Mouse (Mus musculus): ENCODE measurements around the gene Slc48a1. TPM values are rescaled to one million over a fixed set of nuclear protein-coding genes. Genes with fewer than 3 reads are reported as not detected.

Slc48a1 gene
- polyA plus RNA-seq, 1 experiment from 2014 or later, result 58.7 TPM

DNA sequence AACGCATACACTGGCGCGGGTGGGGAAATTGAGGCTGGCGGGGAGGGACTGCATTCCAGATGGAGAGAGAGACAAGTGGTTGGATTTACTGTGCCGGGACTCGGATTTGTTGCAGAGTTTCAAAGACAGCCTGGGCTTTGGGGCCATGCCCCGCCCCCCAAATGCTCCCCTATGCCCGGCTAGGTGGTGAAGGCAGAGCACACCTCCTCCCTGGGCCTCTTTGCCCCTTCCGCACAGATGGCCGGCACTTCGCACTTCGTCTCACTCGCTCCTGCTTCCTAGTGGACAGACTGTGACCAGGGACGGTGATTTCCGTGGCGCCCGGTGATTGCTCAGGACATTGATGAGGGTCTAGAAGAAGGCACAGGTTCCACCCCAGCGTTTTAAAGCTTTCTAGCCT is 10.1 kb upstream of the Slc48a1 start:
- Histone ChIP-seq H3K4me3 (peak overlapping the region; percentile 52), H3K27ac (peak overlapping the region; percentile 78), H3K27me3 (0 out of 2 replicates have a peak, but pooled peaks cover 5% of the 10 kb centered on the region), H3K36me3 (no peaks in the 10 kb centered on the region), H3K9me3 (no peaks in the 10 kb centered on the region), H3K9ac (peak overlapping the region; percentile 39), H3K4me1 (peaks cover 60% of the 10 kb centered on the region), H3K4me2 (peak overlapping the region; percentile 73)
- no peak for ATAC-seq (ENCODE audit: insufficient number of reproducible peaks, low FRiP score, low TSS enrichment, low read depth)
- 2% methylated on average over 18 of the region's 18 CpGs for WGBS

DNA sequence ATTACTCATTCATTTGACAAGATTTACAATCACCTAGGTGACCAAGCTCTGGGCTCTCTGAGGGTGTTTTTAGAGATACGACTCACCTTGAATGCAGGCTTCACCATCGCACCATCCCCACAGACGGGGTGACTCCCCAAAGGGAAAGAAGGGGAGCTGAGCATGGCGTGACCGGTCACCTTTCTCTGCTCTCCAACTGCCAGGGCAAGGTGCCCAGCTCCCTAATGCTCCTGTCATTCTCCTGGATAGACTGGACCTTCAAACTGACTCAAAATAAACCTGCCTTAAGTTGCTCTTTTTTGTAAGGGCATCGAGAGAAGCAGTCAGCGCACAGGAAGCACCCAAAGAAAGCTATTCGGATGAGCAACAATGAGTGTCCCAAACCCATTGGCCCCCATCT is 8.0 kb upstream of the Slc48a1 start:
- no peak overlapping the region for H3K27ac ChIP-seq
- peaks cover 68% of the 10 kb centered on the region for H3K4me1 ChIP-seq
- 91% methylated on average over 8 of the region's 8 CpGs for WGBS
- H3K9me3 ChIP-seq, result no peaks in the 10 kb centered on the region
- 0 out of 2 replicates have a peak, but pooled peaks cover 5% of the 10 kb centered on the region for H3K27me3 ChIP-seq
- no peak overlapping the region for H3K9ac ChIP-seq
- ATAC-seq (ENCODE audit: insufficient number of reproducible peaks, low FRiP score, low TSS enrichment, low read depth), result no peak
- H3K4me3 ChIP-seq, result no peak overlapping the region
- H3K4me2 ChIP-seq, result no peak overlapping the region
- H3K36me3 ChIP-seq, result no peaks in the 10 kb centered on the region

DNA sequence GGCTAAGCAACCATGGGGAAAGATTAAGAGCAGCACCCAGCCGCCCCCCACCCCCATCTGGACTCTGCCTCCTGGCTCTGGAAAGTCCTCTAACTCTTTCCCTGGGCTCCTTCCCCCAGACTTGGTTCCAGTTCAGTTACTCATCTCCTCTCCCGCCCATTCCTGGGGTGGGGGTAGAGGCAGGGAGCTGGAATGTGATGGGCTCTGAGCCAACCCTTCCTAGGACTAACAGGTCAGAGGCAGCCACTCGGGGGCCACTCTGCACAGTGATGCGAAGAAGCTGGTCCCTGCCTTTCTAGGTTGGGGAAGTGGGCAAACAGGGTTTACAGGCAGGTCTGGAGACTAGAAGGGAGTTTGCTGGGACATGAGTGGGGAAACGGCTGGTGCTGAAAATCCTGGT is 5.2 kb upstream of the Slc48a1 start:
- H3K9me3 ChIP-seq, result no peaks in the 10 kb centered on the region
- H3K27ac ChIP-seq, result peak overlapping the region; percentile 75
- ATAC-seq (ENCODE audit: insufficient number of reproducible peaks, low FRiP score, low TSS enrichment, low read depth), result 0 out of 2 replicates have a peak, but pooled peaks have one; percentile 41
- 20% methylated on average over 5 of the region's 5 CpGs for WGBS
- H3K36me3 ChIP-seq, result no peaks in the 10 kb centered on the region
- no peak overlapping the region for H3K4me3 ChIP-seq
- no peaks in the 10 kb centered on the region for H3K27me3 ChIP-seq
- peaks cover 42% of the 10 kb centered on the region for H3K4me1 ChIP-seq
- H3K9ac ChIP-seq, result no peak overlapping the region
- H3K4me2 ChIP-seq, result peak overlapping the region; percentile 5; the same call in 1 of the 2 replicates

DNA sequence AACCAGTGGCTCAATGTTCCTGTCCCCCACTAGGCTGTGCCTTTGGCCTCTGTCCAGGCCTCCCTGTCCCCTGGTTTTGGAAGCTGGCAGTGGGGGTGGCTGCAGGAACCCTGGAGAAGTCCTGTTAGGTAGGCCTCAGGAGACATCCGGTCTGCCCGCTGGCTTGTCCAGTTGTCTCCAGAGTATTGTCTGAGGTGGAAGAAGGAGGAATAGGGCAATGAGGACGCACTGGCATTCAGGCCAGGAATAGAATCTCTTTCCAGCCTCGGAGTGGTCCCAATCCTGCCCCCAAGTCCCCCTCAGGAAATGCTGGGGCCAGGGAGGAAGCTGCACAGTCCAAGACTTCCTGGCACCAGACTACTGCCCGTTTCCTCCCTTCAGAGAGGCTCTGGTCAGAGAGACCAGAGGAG is 4.4 kb upstream of the Slc48a1 start:
- Histone ChIP-seq H3K9ac (no peak overlapping the region), H3K27ac (peak overlapping the region; percentile 75), H3K4me3 (no peak overlapping the region), H3K4me2 (no peak overlapping the region), H3K36me3 (no peaks in the 10 kb centered on the region), H3K27me3 (no peaks in the 10 kb centered on the region), H3K9me3 (no peaks in the 10 kb centered on the region), H3K4me1 (peaks cover 39% of the 10 kb centered on the region)
- 60% methylated on average over 5 of the region's 5 CpGs for WGBS
- 0 out of 2 replicates have a peak, but pooled peaks have one; percentile 21 for ATAC-seq (ENCODE audit: insufficient number of reproducible peaks, low FRiP score, low TSS enrichment, low read depth)

DNA sequence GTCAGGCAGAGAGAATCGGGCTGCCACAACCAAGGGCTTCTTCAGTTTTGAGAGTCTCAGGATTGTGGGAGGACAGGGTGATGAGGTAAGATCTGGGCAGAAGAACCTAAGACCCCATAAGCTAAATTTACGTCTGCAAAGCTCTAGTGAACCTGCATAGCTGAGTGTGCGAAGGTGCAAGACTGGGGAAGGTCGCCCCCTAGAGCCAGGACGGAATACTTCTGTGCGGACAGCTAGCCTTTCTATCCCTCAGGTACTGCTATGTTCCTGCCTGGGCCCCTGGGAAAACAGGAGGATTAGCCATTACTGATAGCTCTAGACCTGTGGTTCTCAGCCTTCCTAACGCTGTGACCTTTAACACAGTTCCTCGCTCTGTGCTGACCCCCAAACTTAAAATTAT is 1.8 kb upstream of the Slc48a1 start:
- Histone ChIP-seq H3K4me1 (peaks cover 52% of the 10 kb centered on the region), H3K36me3 (no peaks in the 10 kb centered on the region), H3K4me2 (no peak overlapping the region), H3K27ac (no peak overlapping the region), H3K27me3 (no peaks in the 10 kb centered on the region), H3K4me3 (no peak overlapping the region), H3K9ac (no peak overlapping the region), H3K9me3 (no peaks in the 10 kb centered on the region)
- ATAC-seq (ENCODE audit: insufficient number of reproducible peaks, low FRiP score, low TSS enrichment, low read depth), result no peak
- WGBS, result 13% methylated on average over 8 of the region's 8 CpGs

DNA sequence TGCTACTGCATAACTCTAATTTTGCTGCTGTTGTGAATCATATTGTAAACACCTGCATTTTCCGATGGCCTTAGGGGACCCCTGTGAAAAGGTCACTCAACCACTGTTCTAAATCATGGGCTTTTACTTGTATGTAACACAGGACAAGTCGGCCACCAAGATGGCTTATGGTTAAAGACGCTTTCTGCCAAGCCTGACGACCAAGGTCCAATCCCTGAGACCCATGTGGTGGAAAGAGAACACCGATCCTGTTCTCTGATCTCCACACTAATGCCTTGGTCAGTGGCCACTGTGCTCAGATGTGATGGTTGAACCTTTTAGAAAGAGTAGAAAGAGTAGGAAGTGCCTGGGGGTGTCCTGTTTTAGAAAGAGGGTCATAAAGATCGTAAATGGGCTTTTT is 1.4 kb upstream of the Slc48a1 start:
- WGBS, result 68% methylated on average over 6 of the region's 6 CpGs
- Histone ChIP-seq H3K27me3 (no peaks in the 10 kb centered on the region), H3K9ac (no peak overlapping the region), H3K4me2 (no peak overlapping the region), H3K4me1 (peaks cover 55% of the 10 kb centered on the region), H3K36me3 (no peaks in the 10 kb centered on the region), H3K27ac (no peak overlapping the region), H3K4me3 (no peak overlapping the region), H3K9me3 (no peaks in the 10 kb centered on the region)
- ATAC-seq (ENCODE audit: insufficient number of reproducible peaks, low FRiP score, low TSS enrichment, low read depth), result no peak

DNA sequence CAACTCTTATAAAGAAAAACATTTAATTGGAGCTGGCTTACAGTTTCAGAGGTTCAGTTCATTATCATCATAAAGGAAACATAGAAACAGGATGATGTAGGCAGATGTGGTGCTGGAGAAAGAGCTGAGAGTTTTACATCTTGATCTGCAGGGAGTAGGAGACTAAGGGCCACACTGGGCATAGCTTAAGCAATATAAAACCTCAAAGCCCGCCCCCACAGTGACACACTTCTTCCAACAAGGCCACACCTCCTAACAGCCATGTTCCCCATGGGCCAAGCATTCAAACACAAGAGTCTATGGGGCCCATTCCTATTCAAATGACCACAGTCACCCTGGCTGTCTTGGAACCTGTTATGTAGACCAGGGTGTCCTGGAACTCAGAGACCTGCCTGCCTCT is 1.3 kb downstream of the Slc48a1 start:
- Histone ChIP-seq H3K4me2 (no peak overlapping the region), H3K9me3 (no peaks in the 10 kb centered on the region), H3K4me1 (peaks cover 51% of the 10 kb centered on the region), H3K4me3 (no peak overlapping the region), H3K36me3 (no peaks in the 10 kb centered on the region), H3K9ac (no peak overlapping the region), H3K27ac (peak overlapping the region; percentile 51), H3K27me3 (no peaks in the 10 kb centered on the region)
- WGBS, result 76% methylated on average over 1 of the region's 1 CpGs
- no peak for ATAC-seq (ENCODE audit: insufficient number of reproducible peaks, low FRiP score, low TSS enrichment, low read depth)

DNA sequence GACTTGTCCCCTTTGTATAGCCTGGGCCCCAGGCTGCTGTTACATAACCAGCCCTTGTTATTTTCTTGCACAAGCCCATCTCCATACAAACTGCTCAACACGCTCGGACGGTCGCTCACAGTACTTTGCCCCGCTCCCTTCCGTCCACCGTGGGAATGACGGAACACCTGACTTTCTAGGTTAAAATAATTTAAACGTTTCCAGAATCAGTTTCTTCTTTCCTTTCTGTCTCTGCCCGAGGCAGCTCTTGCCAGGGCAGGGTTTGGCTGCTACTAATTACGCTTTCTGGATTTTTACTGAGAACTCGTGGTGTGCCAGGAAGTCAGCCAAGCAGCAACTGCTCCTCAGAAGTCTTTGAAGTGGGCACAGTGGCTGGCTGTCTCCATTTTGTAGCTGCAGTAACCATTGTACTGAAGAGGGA is 2.3 kb downstream of the Slc48a1 start:
- no peak for ATAC-seq (ENCODE audit: insufficient number of reproducible peaks, low FRiP score, low TSS enrichment, low read depth)
- H3K4me2 ChIP-seq, result 0 out of 2 replicates have a peak overlapping the region, but pooled peaks have one; percentile 15
- no peak overlapping the region for H3K9ac ChIP-seq
- no peaks in the 10 kb centered on the region for H3K9me3 ChIP-seq
- peaks cover 53% of the 10 kb centered on the region for H3K4me1 ChIP-seq
- peak overlapping the region; percentile 51 for H3K27ac ChIP-seq
- no peaks in the 10 kb centered on the region for H3K36me3 ChIP-seq
- no peak overlapping the region for H3K4me3 ChIP-seq
- no peaks in the 10 kb centered on the region for H3K27me3 ChIP-seq
- 14% methylated on average over 12 of the region's 12 CpGs for WGBS

DNA sequence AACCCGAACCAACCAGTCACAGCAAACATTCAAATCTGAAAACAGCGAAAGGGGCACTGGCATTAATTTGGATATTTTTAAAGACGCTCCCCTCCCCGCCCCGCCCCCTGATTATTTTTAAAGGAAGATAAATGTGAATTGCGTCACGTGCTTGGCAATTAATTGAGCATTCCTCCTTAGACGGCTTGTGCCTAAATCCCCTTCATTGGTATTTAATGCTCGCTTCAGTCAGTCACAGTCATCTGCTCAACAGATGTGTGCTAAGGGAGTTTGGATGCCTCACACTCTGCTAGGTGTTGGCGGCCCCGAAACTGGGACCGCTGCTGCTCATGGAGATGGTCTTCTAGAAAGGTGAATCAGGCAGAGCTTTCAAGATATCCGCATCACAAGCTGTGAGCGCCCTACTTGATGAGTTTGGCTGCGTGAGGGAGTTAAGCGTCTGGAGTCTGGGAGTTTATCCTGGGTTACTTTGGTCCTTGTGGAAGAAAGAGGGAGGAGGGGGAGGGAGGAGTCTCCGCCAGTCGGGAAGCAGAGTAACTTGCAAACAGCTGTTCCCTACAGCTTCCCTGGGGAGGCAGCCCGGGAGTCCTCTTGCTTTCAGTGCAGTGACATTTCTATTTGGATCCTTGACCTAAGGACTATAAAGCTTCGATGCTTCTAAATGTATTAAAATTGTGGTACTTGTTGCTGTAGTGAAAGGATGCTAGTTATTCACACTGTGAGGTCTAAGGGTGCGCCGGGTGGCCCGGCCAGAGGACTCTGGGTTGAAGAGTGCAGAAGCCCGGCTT is 3.8 kb downstream of the Slc48a1 start:
- no peaks in the 10 kb centered on the region for H3K9me3 ChIP-seq
- H3K4me3 ChIP-seq, result peak overlapping the region; percentile 18
- peak overlapping the region; percentile 43 for H3K4me2 ChIP-seq
- peaks cover 65% of the 10 kb centered on the region for H3K4me1 ChIP-seq
- H3K36me3 ChIP-seq, result no peaks in the 10 kb centered on the region
- ATAC-seq (ENCODE audit: insufficient number of reproducible peaks, low FRiP score, low TSS enrichment, low read depth), result no peak
- no peaks in the 10 kb centered on the region for H3K27me3 ChIP-seq
- H3K9ac ChIP-seq, result no peak overlapping the region
- peak overlapping the region; percentile 84 for H3K27ac ChIP-seq
- WGBS, result 4% methylated on average over 24 of the region's 24 CpGs

DNA sequence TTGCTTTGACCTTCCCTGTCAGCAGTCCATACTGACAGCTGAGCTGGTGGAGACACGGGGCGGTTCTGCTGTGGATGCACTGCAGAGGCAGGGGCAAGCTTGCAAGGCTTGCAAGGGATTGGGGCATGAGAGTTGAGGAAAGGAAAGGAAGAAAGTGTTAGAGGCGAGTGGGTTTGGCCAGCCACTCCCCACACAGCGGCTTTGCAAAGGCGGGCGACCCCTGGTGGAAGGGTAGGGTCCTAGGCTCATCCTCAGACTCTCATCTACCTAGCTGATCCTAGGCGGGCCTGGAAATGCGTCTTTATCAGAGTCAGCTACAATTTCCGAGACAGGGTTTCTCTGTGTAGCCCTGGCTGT is 4.4 kb downstream of the Slc48a1 start:
- Histone ChIP-seq H3K4me2 (peak overlapping the region; percentile 43), H3K27ac (peak overlapping the region; percentile 84), H3K4me3 (peak overlapping the region; percentile 18), H3K36me3 (no peaks in the 10 kb centered on the region), H3K9ac (no peak overlapping the region), H3K27me3 (no peaks in the 10 kb centered on the region), H3K4me1 (peaks cover 70% of the 10 kb centered on the region), H3K9me3 (no peaks in the 10 kb centered on the region)
- WGBS, result 9% methylated on average over 9 of the region's 9 CpGs
- no peak; the same call in 1 of the 2 replicates for ATAC-seq (ENCODE audit: insufficient number of reproducible peaks, low FRiP score, low TSS enrichment, low read depth)

DNA sequence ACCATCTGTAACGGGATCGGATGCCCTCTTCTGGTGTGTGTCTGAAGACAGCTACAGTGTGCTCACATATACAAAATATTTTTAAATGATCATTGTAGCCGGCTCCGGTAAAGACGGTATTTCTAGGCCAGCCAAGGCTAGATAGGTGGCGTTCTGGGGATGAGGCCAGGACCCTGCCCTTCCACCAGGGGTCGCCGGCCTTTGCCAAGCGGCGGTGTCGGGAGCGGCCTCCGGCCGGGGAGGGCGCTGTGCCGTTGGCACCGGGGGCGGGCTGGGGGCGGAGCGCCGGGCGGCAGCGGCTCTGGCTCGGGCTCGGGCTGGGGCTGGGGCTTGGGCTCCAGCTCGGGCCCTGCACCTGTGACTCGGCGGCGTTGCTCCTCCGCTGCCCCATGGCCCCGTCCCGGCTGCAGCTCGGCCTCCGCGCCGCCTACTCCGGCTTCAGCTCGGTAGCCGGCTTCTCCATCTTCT is 5.8 kb downstream of the Slc48a1 start:
- peak overlapping the region; percentile 91 for H3K4me2 ChIP-seq
- 4% methylated on average over 35 of the region's 39 CpGs for WGBS
- ATAC-seq (ENCODE audit: insufficient number of reproducible peaks, low FRiP score, low TSS enrichment, low read depth), result peak; percentile 56
- H3K9me3 ChIP-seq, result no peaks in the 10 kb centered on the region
- H3K4me3 ChIP-seq, result peak overlapping the region; percentile 70
- peak overlapping the region; percentile 22; the same call in 1 of the 2 replicates for H3K27ac ChIP-seq
- no peaks in the 10 kb centered on the region; the same call in 1 of the 2 replicates for H3K27me3 ChIP-seq
- H3K9ac ChIP-seq, result peak overlapping the region; percentile 78
- H3K36me3 ChIP-seq, result peaks cover 3% of the 10 kb centered on the region; the same call in 1 of the 2 replicates
- peaks cover 70% of the 10 kb centered on the region for H3K4me1 ChIP-seq

DNA sequence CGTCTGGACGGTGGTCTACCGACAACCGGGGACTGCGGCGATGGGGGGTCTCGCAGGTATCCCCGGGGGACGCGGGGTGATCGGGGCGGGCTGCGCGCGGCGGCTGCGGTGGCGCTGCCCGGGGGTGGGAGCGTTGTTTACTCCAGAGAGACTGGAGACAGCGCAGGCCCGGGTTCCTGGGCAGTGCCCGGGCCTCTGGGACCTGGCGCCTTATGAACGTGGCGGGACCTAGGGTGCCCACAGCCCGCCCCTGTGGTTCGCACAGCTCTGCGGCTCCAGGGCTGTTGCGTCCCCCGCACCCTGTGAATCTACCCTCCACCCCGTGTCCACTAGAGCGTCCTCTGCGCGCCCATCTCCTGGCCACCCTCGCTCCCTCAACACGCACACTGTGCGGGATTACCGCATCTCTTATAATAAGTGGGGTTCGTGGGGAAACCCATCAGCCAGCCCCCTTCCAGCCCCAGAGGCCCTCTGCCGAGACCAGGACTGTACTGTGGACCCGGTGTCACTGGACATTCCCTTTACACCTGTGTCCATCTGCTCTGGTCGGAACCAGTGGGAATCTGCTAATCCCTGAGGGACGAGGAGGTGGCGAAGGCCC is 6.3 kb downstream of the Slc48a1 start:
- H3K4me1 ChIP-seq, result peaks cover 69% of the 10 kb centered on the region
- ATAC-seq (ENCODE audit: insufficient number of reproducible peaks, low FRiP score, low TSS enrichment, low read depth), result no peak
- 6% methylated on average over 45 of the region's 45 CpGs for WGBS

More for the DNA sequence above, 6.3 kb downstream of the Slc48a1 start:
- Histone ChIP-seq H3K27me3 (no peaks in the 10 kb centered on the region; the same call in 1 of the 2 replicates), H3K9me3 (no peaks in the 10 kb centered on the region), H3K36me3 (peaks cover 5% of the 10 kb centered on the region; the same call in 1 of the 2 replicates), H3K9ac (peak overlapping the region; percentile 78), H3K27ac (peak overlapping the region; percentile 22; the same call in 1 of the 2 replicates), H3K4me2 (peak overlapping the region; percentile 91), H3K4me3 (peak overlapping the region; percentile 70)

All from limb, embryonic 15.5 days (tissue).